Mouse (Mus musculus) small intestine, adult 2 months (tissue): ENCODE measurements around the gene Fam49a.

ENCODE experiments used
- CTCF ChIP-seq: fragments of 200-500 bp; IDR thresholded peaks from 2 replicates; pipeline ENCODE4 v1.5.1; 2012; ENCODE audit warnings: low read depth, mild to moderate bottlenecking, control low read depth, inconsistent platforms, low read length, moderate library complexity, mixed read lengths; ENCODE audit not compliant: insufficient replicate concordance, insufficient read length; ENCODE audit errors: extremely low read depth
- POLR2A ChIP-seq: fragments of 200-500 bp; IDR thresholded peaks from 2 replicates; pipeline ENCODE4 v1.6.1; 2012; ENCODE audit warnings: low read depth, mild to moderate bottlenecking, control low read depth, inconsistent platforms, low read length, moderate library complexity

DNA sequence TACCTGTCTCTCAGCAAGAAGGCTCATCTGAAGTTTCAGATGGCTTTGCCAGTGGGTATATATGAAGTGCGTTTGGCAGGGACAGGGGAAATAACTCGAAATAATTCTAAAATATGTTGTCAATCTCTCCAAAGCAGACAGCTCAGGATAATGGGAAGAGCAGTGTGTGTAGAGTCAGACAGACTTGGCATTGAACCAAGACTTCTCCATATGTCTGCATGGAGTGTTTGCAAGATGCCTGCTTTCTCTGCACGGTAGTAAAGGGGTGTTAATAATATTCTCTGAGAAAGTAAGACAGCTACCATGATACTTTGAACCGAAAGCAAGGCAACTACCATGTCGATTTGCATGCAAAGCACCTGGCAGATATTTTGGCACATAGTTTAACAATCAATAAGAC lies 147.1 kb downstream of the Fam49a start:
- TF ChIP-seq CTCF (no peak), POLR2A (no peak)
